Mouse (Mus musculus): ENCODE measurements at regions not wholly inside any gene's neighbourhood (a gene's known extent, or its start where the extent isn't known, plus 50 kb on each side); places are given as distances from the start of the nearest gene placed in this dataset.

DNA sequence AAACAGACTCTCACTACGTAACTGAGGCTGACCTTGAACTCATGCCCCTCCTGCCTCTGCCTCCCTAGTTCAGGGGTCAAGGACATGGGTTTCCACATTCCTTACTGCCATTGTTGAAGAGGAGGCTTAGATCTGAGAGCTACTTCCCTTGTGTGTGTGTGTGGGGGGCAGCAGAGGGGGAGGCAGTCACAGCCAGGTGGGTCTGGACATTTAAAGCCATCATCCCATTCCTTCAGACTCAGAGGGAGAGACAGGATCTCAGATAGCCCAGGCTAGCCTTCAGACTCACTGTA is 114.5 kb upstream of the Med13l start:
- ATAC-seq (replicated peaks; ENCODE audit: low FRiP score, low TSS enrichment, poor library complexity, severe bottlenecking): no peak

DNA sequence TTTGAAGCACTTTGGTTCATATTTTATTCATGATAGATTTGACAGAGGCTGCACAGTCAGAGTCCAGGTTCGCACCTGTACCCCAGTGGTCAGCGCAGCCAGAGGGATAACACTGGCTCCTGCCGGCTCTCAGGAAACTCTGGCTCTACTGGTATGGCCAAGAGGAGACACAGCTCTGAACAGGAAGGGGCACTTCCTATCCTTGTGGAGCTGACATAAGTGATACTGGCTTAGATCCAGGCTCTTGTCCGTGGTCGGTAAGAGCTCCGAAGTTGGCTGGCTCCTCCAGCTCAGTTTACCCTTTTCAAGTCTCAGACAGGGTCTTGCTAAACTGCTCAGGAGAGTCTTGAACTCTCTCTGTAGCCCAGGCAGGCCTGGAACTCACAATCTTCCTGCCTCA is 113.6 kb upstream of the Med13l start:
- ATAC-seq (replicated peaks; ENCODE audit: low FRiP score, low TSS enrichment, poor library complexity, severe bottlenecking): no peak

DNA sequence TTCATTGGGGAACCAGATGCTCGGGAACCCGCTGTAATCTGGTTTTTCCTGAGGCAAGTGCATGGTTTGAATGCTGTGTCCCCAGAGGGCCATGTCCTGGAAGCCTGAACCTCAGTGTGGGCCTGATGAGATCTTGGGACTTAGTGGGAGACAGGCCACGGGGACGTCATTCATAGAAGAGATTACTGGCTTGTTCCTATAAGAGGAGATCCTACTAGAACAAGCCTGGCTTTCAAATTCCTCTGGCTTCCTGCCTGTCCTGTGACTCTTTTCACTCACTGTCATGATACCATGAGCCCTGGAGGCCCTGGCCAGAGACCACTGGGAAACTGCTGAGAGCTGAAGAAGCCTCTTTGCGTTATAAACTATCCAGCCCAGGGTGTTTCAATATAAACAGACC is 113.1 kb upstream of the Med13l start:
- ATAC-seq (replicated peaks; ENCODE audit: low FRiP score, low TSS enrichment, poor library complexity, severe bottlenecking): no peak

DNA sequence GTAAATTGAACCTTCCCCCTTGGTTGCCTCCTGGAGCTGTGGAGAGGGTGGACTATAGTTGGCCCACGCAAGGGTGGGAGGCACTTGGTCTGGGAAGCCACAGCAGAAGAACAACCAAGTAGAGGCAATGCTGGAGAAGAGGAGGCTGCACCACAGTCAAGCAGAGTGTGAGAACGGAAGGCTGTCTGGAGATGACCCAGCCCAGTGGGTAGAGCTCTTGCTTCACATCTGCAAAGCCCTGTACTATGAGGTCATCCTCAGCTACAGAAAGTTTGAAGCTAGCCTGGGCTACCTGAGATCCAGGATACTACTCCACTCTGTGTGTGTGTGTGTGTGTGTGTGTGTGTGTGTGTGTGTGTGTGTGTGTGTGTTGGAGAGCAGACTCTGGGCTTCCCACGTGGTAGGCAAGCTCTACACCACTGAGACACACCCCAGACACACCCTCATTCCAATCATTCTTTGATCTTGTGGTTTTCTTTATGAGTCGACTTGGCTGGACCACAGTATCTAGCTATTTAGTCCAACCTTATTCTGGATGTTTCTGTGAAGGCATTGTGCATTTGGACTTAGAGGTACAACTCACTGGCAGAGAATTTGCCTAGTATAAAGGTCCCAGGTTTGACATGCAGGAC is 111.5 kb upstream of the Med13l start:
- 0 out of 2 replicates have a peak, but pooled peaks have one; percentile 43 for ATAC-seq (replicated peaks; ENCODE audit: low FRiP score, low TSS enrichment, poor library complexity, severe bottlenecking)

DNA sequence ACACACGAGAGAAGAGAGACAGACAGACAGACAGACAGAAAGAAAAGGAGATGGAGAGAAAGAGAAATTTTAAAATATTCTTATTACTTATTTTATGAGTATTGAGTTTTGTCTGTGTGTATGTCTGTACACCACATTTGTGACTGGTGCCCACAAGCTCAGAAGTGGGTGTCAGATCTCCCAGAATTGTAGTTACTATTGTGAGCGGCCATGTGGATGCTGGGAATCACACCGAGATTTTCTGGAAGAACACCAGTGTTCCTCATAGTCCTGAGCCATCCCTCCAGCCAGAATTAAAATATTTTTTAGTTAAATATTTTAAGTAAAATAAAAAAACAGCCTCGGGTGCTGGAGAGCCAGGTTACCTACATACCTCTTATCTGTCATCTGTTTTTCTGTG is 110.6 kb upstream of the Med13l start:
- ATAC-seq (replicated peaks; ENCODE audit: low FRiP score, low TSS enrichment, poor library complexity, severe bottlenecking): no peak

DNA sequence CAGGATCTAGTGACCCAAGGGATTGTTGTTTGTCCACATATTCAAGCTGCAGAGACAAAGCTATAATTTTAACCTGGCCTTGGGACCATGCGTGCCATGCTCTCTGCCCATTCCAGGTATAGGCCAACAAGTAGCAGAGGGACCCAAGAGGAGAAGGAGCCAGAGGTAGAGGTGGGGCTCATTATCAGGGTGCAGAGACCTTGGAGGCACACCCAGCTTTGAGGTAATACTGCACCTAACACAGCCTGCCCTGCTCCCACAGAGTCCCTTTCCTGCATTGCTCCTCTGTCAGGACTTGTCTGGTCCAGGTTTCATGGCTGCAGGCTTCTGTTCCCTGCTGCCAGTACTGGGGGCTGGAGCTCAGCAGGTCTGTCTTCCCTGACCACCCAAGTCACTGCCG is 108.4 kb upstream of the Med13l start:
- ATAC-seq (replicated peaks; ENCODE audit: low FRiP score, low TSS enrichment, poor library complexity, severe bottlenecking): no peak

DNA sequence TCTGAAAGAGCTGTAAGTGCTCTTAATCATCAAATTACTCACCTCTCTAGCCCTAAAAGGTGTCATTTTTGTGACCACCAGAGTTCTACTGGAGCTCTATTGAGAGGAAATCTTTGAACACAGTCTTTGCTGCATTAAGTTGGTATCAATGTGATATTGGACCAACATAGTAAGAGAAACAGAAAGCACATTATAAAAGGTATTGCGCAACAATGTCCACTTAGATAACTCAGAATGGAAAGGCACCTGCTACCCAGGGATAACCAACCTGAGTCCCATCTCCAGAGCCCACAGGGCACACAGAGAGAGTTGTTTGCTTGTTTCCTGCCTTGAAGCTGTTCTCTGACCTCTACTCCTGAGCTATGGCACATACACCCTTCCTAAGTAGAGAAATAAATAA is 106.4 kb upstream of the Med13l start:
- no peak for ATAC-seq (replicated peaks; ENCODE audit: low FRiP score, low TSS enrichment, poor library complexity, severe bottlenecking)

DNA sequence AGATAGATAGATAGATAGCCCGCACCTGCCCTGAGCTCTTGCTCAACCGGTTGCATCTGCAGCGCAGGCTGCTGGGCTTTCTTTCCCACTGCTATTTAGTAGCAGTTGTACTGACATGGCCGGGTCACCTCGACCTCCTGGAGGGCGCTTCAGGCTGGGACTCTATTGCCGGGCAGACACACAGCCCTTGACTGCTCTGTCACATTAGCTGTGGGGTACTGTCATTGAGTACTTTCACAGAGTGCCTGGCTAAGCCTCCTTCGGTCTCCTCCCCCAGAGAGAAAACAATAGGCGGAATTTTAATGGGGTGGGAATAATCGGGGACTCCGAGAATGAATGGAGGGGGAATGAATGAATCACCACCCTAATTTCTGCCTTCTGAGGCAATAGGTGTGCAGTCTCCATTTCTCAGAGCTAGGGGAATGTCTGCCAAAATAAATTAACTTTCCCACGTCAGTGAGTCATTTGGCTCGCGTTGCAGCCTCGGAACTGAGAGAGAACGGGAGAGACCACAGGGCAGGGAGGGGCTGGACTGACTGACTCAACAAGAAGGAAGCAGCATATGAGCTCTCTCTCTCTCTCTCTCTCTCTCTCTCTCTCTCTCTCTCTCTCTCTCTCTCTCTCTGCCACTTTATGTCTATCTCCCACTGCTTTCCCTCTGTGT is 101.6 kb upstream of the Med13l start:
- no peak; the same call in 1 of the 2 replicates for ATAC-seq (replicated peaks; ENCODE audit: low FRiP score, low TSS enrichment, poor library complexity, severe bottlenecking)

DNA sequence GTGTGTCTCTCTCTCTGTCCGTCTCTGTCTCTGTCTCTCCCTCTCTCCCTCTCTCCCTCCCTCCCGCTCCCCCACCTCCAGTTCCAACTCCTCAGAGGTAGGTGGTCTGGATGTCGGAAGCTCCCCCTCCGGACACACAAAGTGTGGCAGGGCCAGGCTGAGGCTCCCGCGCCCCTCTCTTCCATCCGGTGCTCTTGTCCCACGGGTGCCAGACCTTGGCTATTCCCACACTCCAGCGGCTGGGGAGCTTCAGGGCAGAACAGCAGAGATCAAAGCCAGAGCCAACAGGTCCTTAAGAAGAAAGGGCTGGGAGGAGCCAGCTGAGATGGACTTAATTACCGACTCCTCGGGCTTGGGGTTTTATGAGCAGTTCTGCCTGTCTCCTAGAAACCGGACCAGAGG is 101.1 kb upstream of the Med13l start:
- no peak for ATAC-seq (replicated peaks; ENCODE audit: low FRiP score, low TSS enrichment, poor library complexity, severe bottlenecking)

DNA sequence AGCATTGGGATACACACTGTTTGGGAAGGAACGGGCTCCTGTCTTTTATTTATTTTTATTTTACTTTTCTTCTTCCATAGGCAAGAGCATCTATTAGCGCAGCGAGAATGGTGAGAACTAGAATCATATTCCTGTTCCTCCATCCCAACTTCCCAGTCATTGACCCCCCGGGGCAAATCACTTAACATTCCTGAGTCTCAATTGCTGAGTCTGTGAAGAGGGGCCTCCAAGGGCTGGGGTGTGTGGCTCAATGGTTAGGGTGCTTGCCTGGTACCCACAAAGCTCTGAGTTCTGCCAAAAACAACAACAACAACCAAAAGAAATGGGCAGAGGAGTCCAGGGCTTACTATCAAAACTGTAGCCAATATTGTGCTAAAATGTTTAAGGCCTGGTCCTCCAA is 98.5 kb upstream of the Med13l start:
- no peak for ATAC-seq (replicated peaks; ENCODE audit: low FRiP score, low TSS enrichment, poor library complexity, severe bottlenecking)

DNA sequence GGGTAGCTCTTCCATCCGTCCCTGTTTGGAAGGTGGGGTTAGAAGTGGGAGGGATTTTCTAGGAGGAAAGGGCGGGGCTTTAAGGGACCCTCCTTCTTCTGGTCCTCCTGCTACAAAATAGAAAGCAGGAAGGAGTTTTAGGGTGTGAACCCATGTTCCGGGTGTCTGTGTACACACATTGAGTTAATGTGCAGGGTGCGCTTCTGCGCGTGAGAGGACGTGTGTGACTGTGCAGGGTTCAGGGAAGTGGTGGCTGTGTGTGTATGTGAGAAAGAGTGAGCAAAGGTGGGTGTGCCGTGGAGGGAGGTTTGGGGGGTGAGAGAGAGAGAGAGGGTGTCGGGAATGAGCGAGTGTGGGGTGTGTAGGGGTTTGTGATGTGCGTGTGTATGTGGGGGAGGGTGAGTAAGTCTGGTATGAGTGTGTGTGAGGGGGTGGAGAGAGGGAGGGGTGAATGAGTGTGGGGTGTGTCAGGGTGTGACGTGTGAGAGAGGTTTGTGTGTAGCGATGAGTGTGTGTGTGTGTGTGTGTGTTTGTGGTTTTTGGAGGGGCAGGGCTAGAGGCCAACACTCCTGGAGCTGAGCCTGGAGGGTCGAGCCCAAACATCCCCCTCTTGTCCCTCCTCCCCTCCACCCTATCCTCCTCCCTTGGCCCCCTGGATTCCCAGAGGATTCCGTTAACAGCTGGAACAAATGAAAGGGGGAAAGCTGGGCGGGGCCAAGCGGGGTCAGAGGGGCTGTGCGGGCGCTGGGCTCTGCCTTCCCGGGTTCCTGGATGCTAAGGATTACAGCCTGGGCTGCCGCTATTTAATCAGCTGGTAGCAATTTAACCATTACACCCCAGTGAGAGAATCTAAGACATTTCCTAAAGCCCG is 95.3 kb upstream of the Med13l start:
- peak; percentile 46 for ATAC-seq (replicated peaks; ENCODE audit: low FRiP score, low TSS enrichment, poor library complexity, severe bottlenecking)

DNA sequence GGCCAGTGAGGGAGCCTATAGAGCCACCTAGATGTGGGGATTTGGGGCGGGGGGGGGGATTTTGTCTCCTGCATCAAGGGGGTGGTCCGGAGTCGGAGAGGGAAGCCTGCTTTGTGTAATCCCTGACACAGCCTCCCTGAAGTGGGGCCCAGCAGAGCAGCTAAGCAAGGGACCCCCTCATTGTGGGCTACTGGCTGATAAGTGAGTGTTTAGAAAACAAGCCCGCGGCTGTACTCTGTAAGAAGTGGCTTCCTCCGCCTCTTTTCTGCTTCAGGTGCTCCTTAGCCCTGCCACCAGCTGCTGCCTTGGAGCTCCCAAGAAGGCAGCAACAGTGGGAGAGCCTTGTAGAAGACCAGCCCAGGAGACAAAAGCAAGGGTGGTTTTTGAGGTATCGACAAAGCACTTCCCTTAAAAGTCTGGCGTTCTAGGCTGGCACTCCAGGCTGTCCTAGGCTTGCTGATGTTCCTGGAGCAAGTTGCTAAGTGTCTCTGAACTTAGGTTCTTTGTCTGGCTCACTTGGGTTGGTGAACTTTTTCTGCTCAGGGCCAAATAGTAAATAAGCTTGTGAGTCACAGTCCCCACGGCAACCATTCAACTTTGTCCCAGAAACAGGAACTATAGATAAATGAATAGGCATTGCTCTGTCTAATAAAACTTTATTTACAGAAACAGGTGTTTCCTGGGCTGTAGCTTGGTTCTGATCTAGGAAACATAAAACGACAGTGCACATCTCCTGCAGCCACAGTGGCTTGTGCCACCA is 94.3 kb upstream of the Med13l start:
- no peak for ATAC-seq (replicated peaks; ENCODE audit: low FRiP score, low TSS enrichment, poor library complexity, severe bottlenecking)

DNA sequence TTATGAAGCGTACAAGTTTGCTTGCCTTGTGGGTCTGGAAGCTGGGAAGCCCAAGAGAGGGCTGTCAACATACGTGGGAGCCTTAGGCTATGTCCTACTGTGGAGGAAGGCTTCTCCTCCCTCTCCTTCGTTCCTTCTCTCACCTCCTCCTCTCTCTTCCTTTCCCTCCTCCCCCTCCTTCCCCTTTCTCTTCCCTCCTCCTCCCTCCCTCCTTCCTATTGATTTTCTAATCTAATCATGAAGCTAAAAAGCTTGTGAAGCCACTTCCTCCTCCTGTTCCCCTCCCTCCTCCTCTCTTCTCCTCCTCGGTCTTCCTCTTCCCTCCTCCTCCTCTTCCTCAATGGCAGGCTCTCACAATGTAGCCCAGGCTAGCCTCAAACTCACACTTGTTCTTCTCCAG is 91.7 kb upstream of the Med13l start:
- ATAC-seq (replicated peaks; ENCODE audit: low FRiP score, low TSS enrichment, poor library complexity, severe bottlenecking): no peak

DNA sequence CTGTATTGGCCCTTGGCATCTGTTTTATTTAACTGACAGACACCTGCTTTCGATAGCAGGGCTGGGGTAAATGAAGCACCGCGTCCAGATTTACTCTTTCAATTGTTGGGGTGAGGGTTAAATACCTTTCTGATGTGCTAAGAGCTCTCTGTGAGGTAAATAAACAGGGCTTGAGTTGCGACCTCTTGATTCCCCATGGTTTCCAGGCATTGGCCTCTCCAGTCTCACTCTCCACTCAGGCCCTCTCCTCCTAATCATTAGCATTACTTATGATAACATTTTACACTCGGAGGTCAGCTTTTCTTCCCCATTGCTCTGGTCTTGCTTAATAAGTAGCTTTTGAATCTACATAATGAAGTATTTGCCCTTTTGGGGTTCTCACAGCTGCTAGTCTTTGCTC is 88.9 kb upstream of the Med13l start:
- no peak for ATAC-seq (replicated peaks; ENCODE audit: low FRiP score, low TSS enrichment, poor library complexity, severe bottlenecking)

DNA sequence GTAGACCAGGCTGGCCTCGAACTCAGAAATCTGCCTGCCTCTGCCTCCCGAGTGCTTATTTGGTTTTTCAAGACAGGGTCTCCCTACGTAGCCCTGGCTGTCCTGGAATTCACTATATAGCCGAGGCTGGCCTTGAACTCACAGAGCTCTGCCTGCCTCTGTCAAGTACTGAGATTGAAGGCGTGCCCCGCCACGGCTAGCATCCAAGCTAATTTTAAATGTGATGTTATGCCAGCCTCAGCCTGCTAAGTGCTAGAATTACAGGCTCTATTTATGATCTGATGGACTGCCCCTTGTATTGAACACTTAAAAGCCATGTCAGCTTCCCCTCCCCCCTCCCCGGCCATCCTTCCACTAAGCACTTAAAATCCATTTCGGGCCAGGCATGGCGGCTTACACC is 88.2 kb upstream of the Med13l start:
- ATAC-seq (replicated peaks; ENCODE audit: low FRiP score, low TSS enrichment, poor library complexity, severe bottlenecking): no peak

DNA sequence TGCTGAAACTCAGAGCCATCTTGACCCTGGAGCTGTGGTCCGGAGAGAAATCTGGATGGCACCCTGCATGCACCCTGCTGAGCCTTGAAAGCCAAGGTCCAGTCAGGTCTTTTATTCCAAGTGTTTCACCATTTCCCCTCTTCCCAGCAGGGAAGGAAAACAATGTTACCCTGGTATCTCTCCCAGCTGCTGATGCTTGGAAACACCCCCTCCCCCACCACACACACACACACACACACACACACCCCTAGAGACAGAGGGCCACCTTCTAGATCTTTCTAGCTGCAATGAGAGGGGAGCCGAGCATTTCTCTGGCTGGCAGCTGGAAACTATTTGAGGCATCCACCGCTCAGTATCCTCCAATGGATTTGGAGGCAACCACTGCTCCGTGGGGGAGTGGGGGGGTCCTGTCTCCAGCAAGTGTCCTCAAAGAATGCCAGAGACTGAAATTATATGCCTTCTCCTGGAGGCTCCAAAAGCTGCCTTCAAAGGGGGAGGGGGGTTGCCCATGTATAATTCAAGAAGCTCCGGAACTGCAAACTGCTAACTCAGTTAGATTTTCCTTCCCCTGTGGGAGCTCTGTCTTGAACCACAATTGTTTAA is 87.2 kb upstream of the Med13l start:
- ATAC-seq (replicated peaks; ENCODE audit: low FRiP score, low TSS enrichment, poor library complexity, severe bottlenecking): no peak

DNA sequence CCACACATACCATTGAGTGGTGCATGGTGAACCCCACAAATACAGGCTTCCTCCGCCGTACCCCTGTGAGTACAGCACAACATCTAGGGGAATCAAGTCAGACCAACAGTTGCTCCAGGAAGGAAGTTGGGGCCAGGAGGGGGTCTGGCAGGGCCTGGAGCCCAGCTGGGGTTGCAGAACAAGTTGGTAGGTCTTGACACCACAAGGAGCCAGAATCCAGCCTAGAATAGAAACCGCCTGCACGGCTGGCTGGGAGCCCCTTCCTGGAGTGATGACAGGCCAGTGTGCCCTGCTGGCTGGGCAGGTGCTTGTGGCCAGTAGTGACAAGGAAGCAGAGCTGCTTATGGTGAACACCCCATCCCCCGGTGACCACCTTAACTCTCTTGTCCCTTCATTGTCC is 83.9 kb upstream of the Med13l start:
- ATAC-seq (replicated peaks; ENCODE audit: low FRiP score, low TSS enrichment, poor library complexity, severe bottlenecking): no peak

DNA sequence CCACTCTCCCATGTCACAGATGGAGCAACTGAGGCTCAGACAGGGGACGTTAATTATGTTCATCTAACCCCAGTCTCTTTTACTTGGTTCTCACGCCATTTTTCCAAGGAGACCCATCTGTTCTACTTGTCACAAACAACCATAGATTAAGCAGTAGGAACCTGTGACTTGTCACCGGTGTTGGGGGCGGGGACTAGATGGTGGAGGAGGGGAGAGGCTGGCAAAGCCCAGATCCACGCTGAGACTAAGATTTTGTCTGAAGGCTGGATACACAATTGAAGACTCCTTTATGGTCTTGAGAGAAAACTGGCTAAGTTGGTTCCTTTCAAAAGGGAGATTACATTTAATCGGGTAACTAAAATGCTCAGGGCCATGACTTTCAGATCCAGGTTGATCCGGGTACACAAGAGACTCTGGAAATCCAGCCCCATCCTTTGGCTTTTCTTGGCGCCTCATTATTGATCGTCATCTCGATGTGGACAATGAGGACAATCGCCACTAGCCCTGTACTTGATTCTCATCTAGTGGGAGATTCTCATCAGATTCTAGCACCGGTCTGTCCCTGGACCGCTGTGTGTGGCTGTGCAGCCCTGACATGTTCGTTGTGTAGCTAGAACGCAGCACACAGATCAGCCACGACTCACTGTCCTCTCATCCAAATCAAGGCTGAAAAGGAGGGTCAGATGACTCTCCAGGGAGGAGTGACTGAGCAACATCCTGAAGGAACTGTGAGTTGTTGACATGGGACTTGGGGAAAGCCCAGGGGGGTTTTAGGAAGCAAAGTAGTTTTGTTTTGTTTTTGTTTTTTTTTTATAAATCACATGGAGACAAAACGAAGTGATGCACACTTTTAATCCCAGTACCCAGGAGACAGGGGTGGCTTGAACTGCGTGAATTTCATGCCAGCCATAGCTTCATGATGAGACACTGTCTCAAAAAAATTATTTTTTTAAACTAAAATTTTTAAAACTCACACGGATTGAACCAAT is 83.1 kb upstream of the Med13l start:
- ATAC-seq (replicated peaks; ENCODE audit: low FRiP score, low TSS enrichment, poor library complexity, severe bottlenecking): no peak

All from megakaryocyte-erythroid progenitor cell, adult 5-6 weeks (primary cell).